Mouse (Mus musculus) bone marrow, adult 2 months (tissue): ENCODE data around the gene B3galt1.

Experiments
- CTCF ChIP-seq: fragments of 200-500 bp; IDR thresholded peaks from 2 replicates; pipeline ENCODE4 v1.5.1; 2011; ENCODE audit warnings: low read length, control low read depth; ENCODE audit not compliant: control insufficient read depth, insufficient read depth
- POLR2A ChIP-seq: fragments of 200-500 bp; IDR thresholded peaks from 2 replicates; pipeline ENCODE4 v1.6.1; 2011; ENCODE audit warnings: low read depth, mild to moderate bottlenecking, control low read depth, low read length, borderline replicate concordance; ENCODE audit not compliant: control insufficient read depth

- TF ChIP-seq CTCF (no peak), POLR2A (no peak)
These were observed 390.5 kb downstream of the B3galt1 start for GRCm38 (mm10) chr2:67956182-67956581.
